Mouse (Mus musculus): ENCODE data around the gene Mob3b.

DNA sequence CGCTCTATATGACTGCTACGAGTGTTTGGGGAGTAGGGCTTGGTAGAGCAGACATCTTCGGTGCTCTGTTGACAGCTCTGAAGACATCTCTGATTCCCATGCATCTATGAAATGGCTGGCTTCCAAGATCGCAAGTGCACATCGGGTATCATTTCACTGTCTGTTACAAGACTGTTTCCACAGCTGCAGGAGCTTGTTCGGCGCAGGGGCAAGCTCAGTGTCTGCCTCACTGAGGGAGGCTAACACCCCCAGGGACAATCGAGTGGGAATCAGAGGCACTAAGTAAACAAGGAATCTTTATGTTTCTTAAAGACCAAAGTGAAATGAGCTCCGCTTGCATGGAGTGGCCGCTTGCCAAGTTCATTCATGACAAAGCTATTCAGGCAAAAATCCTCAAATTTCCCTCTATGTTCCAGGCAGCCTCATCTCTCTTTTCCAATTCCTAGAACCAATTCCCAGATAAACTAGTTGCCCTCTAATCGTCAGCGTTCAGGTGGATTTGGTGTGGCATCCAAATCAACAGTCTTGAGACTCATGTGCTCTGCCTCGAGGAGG, 12.4 kb upstream of the Mob3b start:
- TF ChIP-seq CTCF (IDR thresholded peaks at IDR 0.05; ENCODE audit: borderline replicate concordance, control insufficient read depth, extremely low read depth, insufficient read depth, low read length, poor library complexity) (no peak), POLR2A (IDR thresholded peaks at IDR 0.05; ENCODE audit: control insufficient read depth, extremely low read depth, insufficient read depth, low read length, poor library complexity) (no peak)
